Mouse (Mus musculus): ENCODE measurements around the gene Slc25a35.

DNA sequence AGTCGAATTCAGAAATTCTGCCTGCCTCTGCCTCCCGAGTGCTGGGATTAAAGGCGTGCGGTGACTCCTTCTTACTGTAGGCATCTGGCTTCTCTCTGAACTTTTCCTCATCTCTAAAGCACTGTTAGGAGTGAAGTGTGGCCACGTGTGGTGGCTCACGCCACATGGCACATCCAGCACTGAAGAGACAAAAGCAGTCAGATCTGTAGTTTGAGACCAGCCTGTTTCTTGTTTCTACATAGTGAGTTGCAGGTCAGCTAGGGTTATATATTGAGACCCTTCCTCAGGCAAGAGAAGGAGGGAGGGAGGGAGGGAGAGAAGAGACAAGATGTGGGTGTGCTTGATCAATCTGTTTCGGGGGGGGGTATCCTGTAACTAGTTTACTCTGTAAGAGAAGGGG, 7.2 kb downstream of the Slc25a35 start, which contains the start of gene Rangrf:
- TF ChIP-seq CTCF (IDR thresholded peaks at IDR 0.05; ENCODE audit: borderline replicate concordance, insufficient read depth, low read depth, low read length) (no peak), POLR2A (IDR thresholded peaks at IDR 0.05; ENCODE audit: borderline replicate concordance, insufficient read depth, low read length) (no peak)
